Mouse (Mus musculus): Measurements from ENCODE around the gene Smarcal1. TPM values are rescaled to one million over a fixed set of nuclear protein-coding genes. Genes with fewer than 3 reads are reported as not detected.
A peak's percentile ranks its signal among the peaks of the same experiment; 100 is the strongest.

Smarcal1 gene
- polyA plus RNA-seq, 1 experiment from 2014 or later = 17.9 TPM

DNA sequence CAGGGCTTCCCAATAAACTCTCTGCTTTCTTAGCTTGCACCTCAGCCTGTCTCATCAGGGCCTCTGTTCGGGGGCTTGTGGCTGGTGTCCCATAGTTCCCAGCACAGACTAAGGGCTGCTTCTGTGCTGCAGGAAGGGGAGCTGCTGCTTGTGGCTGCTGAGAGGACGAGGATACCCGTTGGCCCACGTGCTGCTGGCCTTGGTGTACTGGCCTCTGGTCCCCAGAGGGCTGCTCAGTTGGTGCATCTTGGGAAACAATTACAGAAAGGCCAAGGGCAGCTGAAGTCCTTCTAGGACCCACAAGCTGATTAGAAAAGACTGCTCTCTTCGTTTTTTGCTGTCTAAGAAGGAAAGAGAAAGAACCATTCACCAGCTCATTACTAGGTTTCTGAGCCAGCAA lies 13.2 kb downstream of the Smarcal1 start:
- H3K4me1 ChIP-seq (ENCODE audit: control insufficient read depth, insufficient read depth, low read length) = peaks cover 18% of the 10 kb centered on the region
- H3K9ac ChIP-seq (ENCODE audit: low read depth, low read length) = no peak overlapping the region
- H3K27me3 ChIP-seq (ENCODE audit: control insufficient read depth, insufficient read depth, low read length) = no peaks in the 10 kb centered on the region
- no peak overlapping the region for H3K4me3 ChIP-seq (ENCODE audit: low read depth, low read length)
- H3K27ac ChIP-seq (ENCODE audit: low read depth, low read length) = no peak overlapping the region
- WGBS (ENCODE audit: insufficient replicate concordance) = 78% methylated on average over 5 of the region's 5 CpGs
- no peak overlapping the region for H3K4me2 ChIP-seq
- ATAC-seq (replicated peaks; ENCODE audit: insufficient number of reproducible peaks, low FRiP score, low TSS enrichment) = no peak
- no peaks in the 10 kb centered on the region for H3K9me3 ChIP-seq (replicated peaks; ENCODE audit: control insufficient read depth, low read length)
- peaks cover 22% of the 10 kb centered on the region for H3K36me3 ChIP-seq (ENCODE audit: control insufficient read depth, insufficient read depth, low read length)

- H3K36me3 ChIP-seq (ENCODE audit: control insufficient read depth, insufficient read depth, low read length) = peaks cover 16% of the 10 kb centered on the region
Observed at GRCm38 (mm10) chr1:72599146-72600101, 16.4 kb downstream of the Smarcal1 start.

GRCm38 (mm10) chr1:72600778-72601177 lies 17.7 kb downstream of the Smarcal1 start:
- Histone ChIP-seq H3K36me3 (ENCODE audit: control insufficient read depth, insufficient read depth, low read length) (peaks cover 16% of the 10 kb centered on the region), H3K4me2 (no peak overlapping the region), H3K4me3 (ENCODE audit: low read depth, low read length) (no peak overlapping the region), H3K27me3 (ENCODE audit: control insufficient read depth, insufficient read depth, low read length) (no peaks in the 10 kb centered on the region), H3K4me1 (ENCODE audit: control insufficient read depth, insufficient read depth, low read length) (peaks cover 27% of the 10 kb centered on the region), H3K9ac (ENCODE audit: low read depth, low read length) (no peak overlapping the region), H3K27ac (ENCODE audit: low read depth, low read length) (no peak overlapping the region), H3K9me3 (replicated peaks; ENCODE audit: control insufficient read depth, low read length) (no peaks in the 10 kb centered on the region)
- ATAC-seq (replicated peaks; ENCODE audit: insufficient number of reproducible peaks, low FRiP score, low TSS enrichment) = no peak
- 91% methylated on average over 5 of the region's 5 CpGs for WGBS (ENCODE audit: insufficient replicate concordance)

More at GRCm38 (mm10) chr1:72599146-72600101, 16.4 kb downstream of the Smarcal1 start:
- no peak overlapping the region for H3K4me3 ChIP-seq (ENCODE audit: low read depth, low read length)
- no peaks in the 10 kb centered on the region for H3K27me3 ChIP-seq (ENCODE audit: control insufficient read depth, insufficient read depth, low read length)
- no peak overlapping the region for H3K9ac ChIP-seq (ENCODE audit: low read depth, low read length)
- H3K9me3 ChIP-seq (replicated peaks; ENCODE audit: control insufficient read depth, low read length) = no peaks in the 10 kb centered on the region
- H3K27ac ChIP-seq (ENCODE audit: low read depth, low read length) = peak overlapping the region; percentile 64
- H3K4me2 ChIP-seq = peak overlapping the region; percentile 38
- H3K4me1 ChIP-seq (ENCODE audit: control insufficient read depth, insufficient read depth, low read length) = peaks cover 27% of the 10 kb centered on the region
- 50% methylated on average over 21 of the region's 21 CpGs for WGBS (ENCODE audit: insufficient replicate concordance)
- peak; percentile 8; the same call in 1 of the 2 replicates for ATAC-seq (replicated peaks; ENCODE audit: insufficient number of reproducible peaks, low FRiP score, low TSS enrichment)

- H3K27ac ChIP-seq (ENCODE audit: low read depth, low read length) = 0 out of 2 replicates have a peak overlapping the region, but pooled peaks have one; percentile 15
- ATAC-seq (replicated peaks; ENCODE audit: insufficient number of reproducible peaks, low FRiP score, low TSS enrichment) = no peak
- peaks cover 27% of the 10 kb centered on the region for H3K4me1 ChIP-seq (ENCODE audit: control insufficient read depth, insufficient read depth, low read length)
- H3K27me3 ChIP-seq (ENCODE audit: control insufficient read depth, insufficient read depth, low read length) = no peaks in the 10 kb centered on the region
- peaks cover 14% of the 10 kb centered on the region for H3K36me3 ChIP-seq (ENCODE audit: control insufficient read depth, insufficient read depth, low read length)
- H3K4me3 ChIP-seq (ENCODE audit: low read depth, low read length) = no peak overlapping the region
- H3K4me2 ChIP-seq = no peak overlapping the region
- no peak overlapping the region for H3K9ac ChIP-seq (ENCODE audit: low read depth, low read length)
- WGBS (ENCODE audit: insufficient replicate concordance) = 79% methylated on average over 7 of the region's 7 CpGs
- H3K9me3 ChIP-seq (replicated peaks; ENCODE audit: control insufficient read depth, low read length) = no peaks in the 10 kb centered on the region
Observed at GRCm38 (mm10) chr1:72601233-72601632, 18.2 kb downstream of the Smarcal1 start.

- Histone ChIP-seq H3K36me3 (ENCODE audit: control insufficient read depth, insufficient read depth, low read length) (peaks cover 6% of the 10 kb centered on the region), H3K9me3 (replicated peaks; ENCODE audit: control insufficient read depth, low read length) (no peaks in the 10 kb centered on the region), H3K27me3 (ENCODE audit: control insufficient read depth, insufficient read depth, low read length) (no peaks in the 10 kb centered on the region), H3K4me2 (no peak overlapping the region), H3K9ac (ENCODE audit: low read depth, low read length) (no peak overlapping the region), H3K4me3 (ENCODE audit: low read depth, low read length) (no peak overlapping the region), H3K27ac (ENCODE audit: low read depth, low read length) (no peak overlapping the region), H3K4me1 (ENCODE audit: control insufficient read depth, insufficient read depth, low read length) (peaks cover 27% of the 10 kb centered on the region)
- no peak for ATAC-seq (replicated peaks; ENCODE audit: insufficient number of reproducible peaks, low FRiP score, low TSS enrichment)
- 39% methylated on average over 5 of the region's 5 CpGs for WGBS (ENCODE audit: insufficient replicate concordance)
Observed at GRCm38 (mm10) chr1:72602186-72602585, 19.1 kb downstream of the Smarcal1 start.

- H3K27me3 ChIP-seq (ENCODE audit: control insufficient read depth, insufficient read depth, low read length) = no peaks in the 10 kb centered on the region
- no peak overlapping the region for H3K27ac ChIP-seq (ENCODE audit: low read depth, low read length)
- ATAC-seq (replicated peaks; ENCODE audit: insufficient number of reproducible peaks, low FRiP score, low TSS enrichment) = no peak
- WGBS (ENCODE audit: insufficient replicate concordance) = 83% methylated on average over 5 of the region's 5 CpGs
- H3K9me3 ChIP-seq (replicated peaks; ENCODE audit: control insufficient read depth, low read length) = no peaks in the 10 kb centered on the region
- H3K36me3 ChIP-seq (ENCODE audit: control insufficient read depth, insufficient read depth, low read length) = peaks cover 5% of the 10 kb centered on the region
- peaks cover 27% of the 10 kb centered on the region for H3K4me1 ChIP-seq (ENCODE audit: control insufficient read depth, insufficient read depth, low read length)
- no peak overlapping the region for H3K4me3 ChIP-seq (ENCODE audit: low read depth, low read length)
- H3K9ac ChIP-seq (ENCODE audit: low read depth, low read length) = no peak overlapping the region
- no peak overlapping the region for H3K4me2 ChIP-seq
Observed at GRCm38 (mm10) chr1:72602803-72603202, 19.8 kb downstream of the Smarcal1 start.

DNA sequence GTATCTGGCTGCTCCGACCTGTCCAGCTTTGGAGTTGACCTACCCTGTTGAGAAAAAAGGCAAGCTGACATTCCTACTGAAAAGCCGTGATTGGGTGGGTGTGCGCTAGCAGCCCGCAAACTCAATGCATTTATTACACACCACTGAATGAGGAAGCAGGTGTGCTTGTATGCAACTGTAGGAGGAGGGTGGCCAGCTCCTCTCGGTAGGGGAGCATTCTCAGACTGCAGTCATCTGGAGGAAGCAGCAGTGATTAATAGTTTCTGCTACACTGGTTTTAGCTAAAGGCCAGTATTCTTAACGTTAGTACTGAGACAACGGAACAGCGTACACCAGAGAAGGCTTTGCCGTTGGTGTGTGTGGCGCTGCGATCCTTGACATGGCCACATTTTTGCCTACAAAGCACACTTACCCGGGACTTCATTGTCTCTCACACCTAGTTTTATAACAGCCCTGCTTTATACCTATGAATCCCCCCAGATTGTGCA lies 23.2 kb downstream of the Smarcal1 start:
- H3K36me3 ChIP-seq (ENCODE audit: control insufficient read depth, insufficient read depth, low read length) = peaks cover 6% of the 10 kb centered on the region
- no peak for ATAC-seq (replicated peaks; ENCODE audit: insufficient number of reproducible peaks, low FRiP score, low TSS enrichment)
- WGBS (ENCODE audit: insufficient replicate concordance) = 87% methylated on average over 12 of the region's 12 CpGs
- H3K9me3 ChIP-seq (replicated peaks; ENCODE audit: control insufficient read depth, low read length) = no peaks in the 10 kb centered on the region
- no peak overlapping the region for H3K27ac ChIP-seq (ENCODE audit: low read depth, low read length)
- H3K9ac ChIP-seq (ENCODE audit: low read depth, low read length) = no peak overlapping the region
- H3K27me3 ChIP-seq (ENCODE audit: control insufficient read depth, insufficient read depth, low read length) = no peaks in the 10 kb centered on the region
- peaks cover 9% of the 10 kb centered on the region for H3K4me1 ChIP-seq (ENCODE audit: control insufficient read depth, insufficient read depth, low read length)
- no peak overlapping the region for H3K4me2 ChIP-seq
- H3K4me3 ChIP-seq (ENCODE audit: low read depth, low read length) = no peak overlapping the region

DNA sequence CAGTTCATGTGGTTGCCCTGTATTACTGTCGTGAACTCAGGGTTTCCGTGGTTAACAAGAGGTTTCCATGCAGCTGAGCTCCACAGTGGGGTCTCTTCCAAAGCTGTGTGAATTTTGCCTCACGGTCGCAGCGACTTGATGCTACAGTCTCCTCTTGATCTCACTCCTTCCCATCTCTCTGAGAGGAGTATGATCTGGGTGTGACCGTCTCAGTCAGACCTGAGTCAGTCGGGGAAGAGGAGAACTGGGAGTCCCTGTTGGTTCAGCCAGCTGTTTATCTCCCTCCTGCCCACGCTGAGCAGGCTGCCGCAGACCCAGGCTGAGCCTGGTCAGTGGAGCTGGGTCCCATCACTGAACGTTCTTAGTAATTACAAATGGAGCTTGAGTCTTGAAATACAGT lies 26.1 kb downstream of the Smarcal1 start:
- H3K36me3 ChIP-seq (ENCODE audit: control insufficient read depth, insufficient read depth, low read length) = peaks cover 9% of the 10 kb centered on the region; the same call in 1 of the 2 replicates
- H3K27ac ChIP-seq (ENCODE audit: low read depth, low read length) = no peak overlapping the region
- H3K27me3 ChIP-seq (ENCODE audit: control insufficient read depth, insufficient read depth, low read length) = no peaks in the 10 kb centered on the region
- no peaks in the 10 kb centered on the region for H3K9me3 ChIP-seq (replicated peaks; ENCODE audit: control insufficient read depth, low read length)
- 76% methylated on average over 10 of the region's 10 CpGs for WGBS (ENCODE audit: insufficient replicate concordance)
- no peak for ATAC-seq (replicated peaks; ENCODE audit: insufficient number of reproducible peaks, low FRiP score, low TSS enrichment)
- no peak overlapping the region for H3K9ac ChIP-seq (ENCODE audit: low read depth, low read length)
- H3K4me2 ChIP-seq = no peak overlapping the region
- H3K4me1 ChIP-seq (ENCODE audit: control insufficient read depth, insufficient read depth, low read length) = no peaks in the 10 kb centered on the region
- H3K4me3 ChIP-seq (ENCODE audit: low read depth, low read length) = no peak overlapping the region
